Mouse (Mus musculus) liver, adult 2 months (tissue): ENCODE measurements around the gene Ptch1.

Experiments used
- CTCF ChIP-seq: fragments of 200-500 bp; IDR thresholded peaks from 2 replicates; pipeline ENCODE4 v1.5.1; 2011; ENCODE audit warnings: low read depth, low read length, control low read depth
- POLR2A ChIP-seq: fragments of 200-500 bp; IDR thresholded peaks from 2 replicates; pipeline ENCODE4 v1.6.1; 2011; ENCODE audit warnings: low read length, control low read depth; ENCODE audit not compliant: insufficient read depth; ENCODE audit errors: extremely low read depth

- no peak for TF ChIP-seq POLR2A
- TF ChIP-seq CTCF, result 0 out of 2 replicates have a peak, but pooled peaks have one; percentile 21
Observed at GRCm38 (mm10) chr13:63507821-63508220, 65.6 kb downstream of the Ptch1 start.
